Mouse (Mus musculus) ES-E14 (cell line): Measurements from ENCODE around the gene Nmnat2.

Source experiments
- CHD2 ChIP-seq: IDR thresholded peaks from 2 replicates; pipeline ENCODE4 v1.6.1; 2014; ENCODE audit warnings: mild to moderate bottlenecking, low read depth, low read length, inconsistent platforms
- ZC3H11A ChIP-seq: IDR thresholded peaks from 2 replicates; pipeline ENCODE4 v1.6.1; 2012; ENCODE audit warnings: low read depth, mild to moderate bottlenecking, inconsistent platforms, low read length, borderline replicate concordance

- TF ChIP-seq CHD2 (no peak), ZC3H11A (no peak)
These were observed 68.2 kb downstream of the Nmnat2 start for GRCm38 (mm10) chr1:153023018-153023417.
